Mouse (Mus musculus): ENCODE measurements around the gene Ap2b1.

The Ap2b1 gene

DNA sequence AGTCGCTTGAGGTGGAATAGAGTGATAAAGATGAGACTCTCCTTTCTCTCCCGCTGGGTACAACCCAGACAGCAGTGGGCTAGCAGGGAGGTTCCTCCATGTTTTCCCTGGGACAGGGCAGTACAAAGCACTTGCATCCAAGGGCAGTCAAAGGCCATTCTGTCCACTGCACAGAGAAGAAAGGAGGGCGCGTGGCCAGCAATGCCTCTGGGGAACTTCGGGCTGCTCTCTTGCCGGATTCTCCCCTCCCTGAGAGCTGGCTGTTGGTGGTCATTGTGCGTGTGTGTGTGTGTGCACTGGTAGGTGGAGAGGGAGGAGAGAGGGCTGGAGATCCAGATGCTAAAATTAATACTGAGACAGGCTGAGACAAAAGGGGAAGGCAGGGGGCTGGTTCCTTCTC, 142.4 kb downstream of the Ap2b1 start:
- ChIA-PET POLR2A (interaction anchor here (0.5 to 30.5 kb wide), 13 partner anchors 8 to 139 kb away, joined by 3 to 563 read pairs (median 4); partner anchors contain the start of genes Taf15 (in 3 of the 4), Gas2l2 (in 1 of the 4) and Pex12 (in 1 of the 4)), CTCF (interaction anchor here in 3 of 4 experiments (1.3 to 5.5 kb wide), 13 partner anchors 8 to 142 kb away, joined by 3 to 34 read pairs (median 6); partner anchors contain the start of genes Taf15 (in 3 of the 3) and Ap2b1 (in 1 of the 3))

DNA sequence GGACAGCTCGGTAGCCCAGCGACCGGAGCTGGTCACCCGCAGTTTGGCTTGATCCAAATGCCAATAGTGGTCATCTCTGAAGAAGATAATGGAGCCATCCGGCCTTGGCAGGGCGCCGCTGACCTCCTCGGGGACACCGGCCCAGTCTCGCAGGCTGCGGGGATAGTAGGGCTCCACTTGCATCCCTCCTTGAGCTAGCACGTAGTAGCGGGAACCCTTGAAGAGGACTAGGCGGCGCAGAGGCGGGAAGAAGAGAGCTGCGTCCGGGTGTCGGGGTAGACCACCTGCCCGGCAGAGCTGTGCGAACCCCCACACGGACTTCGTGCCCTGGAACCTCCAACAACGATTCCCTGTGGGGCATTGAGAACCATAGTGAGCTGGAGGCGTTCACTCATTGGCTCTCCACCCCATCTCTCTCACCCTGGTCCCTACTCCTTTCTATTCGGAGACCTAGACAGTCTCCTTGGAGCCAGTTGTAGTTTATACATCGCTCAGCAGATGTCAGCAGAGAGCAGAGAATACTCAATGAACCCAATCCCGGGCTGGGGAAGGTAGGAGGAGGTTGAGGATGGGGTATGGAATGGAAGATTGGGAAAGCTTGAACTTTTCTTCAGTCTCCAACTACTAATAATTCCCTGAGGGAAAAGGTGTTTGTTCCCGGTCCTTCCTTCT, 143.9 kb downstream of the Ap2b1 start:
- CTCF ChIA-PET: interaction anchor here (0.5 to 5.5 kb wide), 24 partner anchors 10 to 528 kb away, joined by 3 to 34 read pairs (median 4); partner anchors contain the start of gene Taf15 (in 3 of the 4)
- POLR2A ChIA-PET: interaction anchor here (0.8 to 30.5 kb wide), 16 partner anchors 9 to 171 kb away, joined by 3 to 563 read pairs (median 4); partner anchors contain the start of genes Taf15 (in 4 of the 4), Mmp28 (in 2 of the 4) and Ap2b1 (in 1 of the 4)

DNA sequence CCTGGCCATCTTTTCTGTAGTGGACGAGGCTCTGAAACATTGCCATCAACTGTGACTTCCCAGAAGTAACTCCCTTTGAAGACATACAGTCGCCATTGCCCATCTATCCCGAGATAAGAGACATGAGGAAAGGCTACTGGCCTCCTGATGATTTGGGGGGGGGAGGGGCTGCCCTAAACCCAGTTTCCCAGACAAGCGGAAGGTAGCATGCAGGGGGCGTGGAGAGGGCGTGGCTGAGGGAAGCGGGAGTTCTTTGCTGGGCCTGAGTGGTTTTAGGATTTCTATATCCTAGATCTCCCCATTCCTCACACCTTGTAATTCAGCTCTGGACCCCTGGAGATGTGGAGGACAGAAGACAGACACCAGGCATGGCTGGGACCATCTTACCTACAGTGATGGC, 145.0 kb downstream of the Ap2b1 start:
- CTCF ChIA-PET: interaction anchor here in 3 of 4 experiments (0.7 to 5.5 kb wide), 9 partner anchors 14 to 529 kb away, joined by 3 to 34 read pairs (median 4); partner anchors contain the start of gene Taf15 (in 2 of the 3)
- POLR2A ChIA-PET: interaction anchor here in 3 of 4 experiments (0.8 to 30.5 kb wide), 7 partner anchors 12 to 58 kb away, joined by 3 to 563 read pairs (median 5); partner anchors contain the start of genes Taf15 (in 3 of the 3) and Mmp28 (in 1 of the 3)

DNA sequence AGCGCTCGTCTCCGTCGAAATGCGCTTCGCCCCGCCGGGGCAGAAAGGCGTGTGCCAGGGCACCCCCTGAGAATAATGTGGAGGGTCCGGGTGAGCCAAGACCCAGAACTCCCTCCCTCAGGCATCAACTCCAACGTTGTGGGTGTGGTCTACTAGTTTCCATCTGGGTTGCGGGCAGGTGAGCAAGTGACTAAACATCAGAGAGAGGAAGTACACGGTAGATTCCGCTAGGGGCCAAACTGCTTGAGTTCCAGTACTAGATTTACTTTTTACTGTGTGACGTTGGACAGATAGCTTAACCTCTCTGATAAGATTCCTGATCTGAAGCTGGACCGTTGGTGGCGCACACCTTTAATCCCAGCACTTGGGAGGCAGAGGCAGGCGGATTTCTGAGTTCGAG, 146.2 kb downstream of the Ap2b1 start:
- ChIA-PET CTCF (interaction anchor here in 2 of 4 experiments (0.6 to 1.7 kb wide), 6 partner anchors 10 to 111 kb away, joined by 3 to 12 read pairs (median 3); partner anchors contain the start of gene Taf15 (in 1 of the 2)), POLR2A (interaction anchor here in 3 of 4 experiments (0.8 to 30.5 kb wide), 8 partner anchors 13 to 44 kb away, joined by 3 to 563 read pairs (median 4); partner anchors contain the start of genes Taf15 (in 3 of the 3) and Mmp28 (in 1 of the 3))

DNA sequence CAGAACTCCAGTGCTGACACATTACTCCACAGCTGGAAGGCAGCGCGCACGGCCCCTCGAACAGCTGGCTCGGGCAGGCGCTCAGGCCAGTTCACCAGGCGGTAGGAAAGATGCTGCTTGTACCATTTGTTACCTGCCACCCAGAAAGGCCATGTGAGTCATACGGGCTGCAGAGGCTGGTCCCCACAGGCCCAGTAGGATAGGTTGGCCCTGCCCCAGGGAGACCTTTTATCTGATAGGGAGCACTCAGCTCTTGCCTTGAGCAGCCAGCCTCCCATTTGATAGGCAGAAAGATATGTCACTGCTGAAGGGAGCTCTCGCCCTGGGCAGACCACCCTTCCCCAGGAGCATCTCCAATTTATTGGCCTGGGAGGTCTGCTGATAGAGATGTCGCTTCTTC, 148.8 kb downstream of the Ap2b1 start:
- CTCF ChIA-PET: interaction anchor here in 1 of 4 experiments (2.5 kb wide), 1 partner anchor 25 kb away, joined by 6 read pairs; the partner anchor contains the start of gene Taf15
- POLR2A ChIA-PET: interaction anchor here in 3 of 4 experiments (1.0 to 30.5 kb wide), 11 partner anchors 9 to 149 kb away, joined by 3 to 563 read pairs (median 4); partner anchors contain the start of genes Taf15 (in 3 of the 3), Ap2b1 (in 2 of the 3) and Mmp28 (in 2 of the 3)

DNA sequence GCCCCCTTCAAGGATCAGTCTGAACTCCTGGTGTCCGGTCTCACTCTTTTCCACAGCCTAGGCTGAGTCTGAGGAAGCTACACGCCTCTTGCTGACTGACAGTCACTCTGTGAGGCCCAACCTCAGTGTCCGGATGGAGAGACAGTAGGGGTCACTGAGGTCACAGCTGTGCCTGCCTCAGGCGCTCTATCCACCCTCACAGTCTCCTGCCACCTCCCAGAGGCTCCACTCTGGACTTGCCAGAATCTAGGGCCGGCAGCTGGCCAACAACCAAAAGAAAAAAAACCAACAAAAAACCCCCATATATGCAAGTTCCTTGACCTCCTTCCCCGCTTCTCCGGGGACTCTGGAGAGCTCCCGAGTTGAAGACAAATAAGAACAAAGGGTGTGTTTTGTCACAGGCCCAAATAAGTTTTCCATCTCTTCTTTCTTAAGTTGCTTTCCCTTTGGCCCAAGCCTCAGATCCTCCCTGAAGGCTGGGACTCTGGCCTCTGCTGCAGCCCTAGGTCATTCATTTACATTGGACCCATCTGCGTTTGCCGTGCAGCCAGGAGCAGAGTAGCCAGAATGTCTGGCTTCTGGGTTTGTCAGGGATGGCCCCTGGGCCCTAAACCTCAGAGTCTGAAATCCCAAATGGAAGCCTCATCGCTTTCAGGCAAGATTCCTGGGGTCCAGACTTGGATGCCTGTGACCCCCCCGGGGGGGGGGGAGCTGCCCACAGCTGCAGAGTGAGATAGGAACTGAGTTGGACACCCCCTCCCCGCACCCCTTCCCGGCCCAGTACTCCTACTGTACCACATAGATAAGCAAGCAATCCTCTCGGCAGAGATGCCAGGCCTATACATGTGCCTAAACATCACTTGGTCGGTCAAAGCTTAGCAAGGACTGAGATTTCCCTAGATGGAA, 149.4 kb downstream of the Ap2b1 start:
- ChIA-PET CTCF (interaction anchor here in 2 of 4 experiments (0.6 to 2.5 kb wide), 2 partner anchors 24 to 405 kb away, joined by 3 to 6 read pairs; partner anchors contain the start of gene Taf15 (in 1 of the 2)), POLR2A (interaction anchor here (0.6 to 30.5 kb wide), 12 partner anchors 10 to 150 kb away, joined by 3 to 563 read pairs (median 4); partner anchors contain the start of genes Taf15 (in 4 of the 4), Ap2b1 (in 2 of the 4) and Mmp28 (in 2 of the 4))

DNA sequence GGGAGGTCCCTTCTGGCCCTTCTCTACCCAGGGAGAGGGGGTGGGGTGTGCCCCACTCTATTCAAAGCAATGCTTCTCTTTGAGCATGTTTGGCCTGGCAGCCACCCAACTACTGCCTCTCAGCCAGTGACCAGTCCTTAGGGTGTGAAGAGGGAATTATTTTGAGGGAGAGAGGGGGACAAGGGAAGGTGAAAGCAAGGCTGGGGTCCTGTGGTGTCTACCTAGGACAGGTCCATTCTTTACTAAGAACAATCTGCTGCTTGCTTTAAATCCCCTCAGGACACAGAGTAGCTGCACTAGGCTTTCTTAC, 150.1 kb downstream of the Ap2b1 start:
- POLR2A ChIA-PET: interaction anchor here (0.6 to 30.5 kb wide), 8 partner anchors 14 to 150 kb away, joined by 3 to 563 read pairs (median 10); partner anchors contain the start of genes Taf15 (in 4 of the 4), Mmp28 (in 2 of the 4) and Ap2b1 (in 1 of the 4)
- CTCF ChIA-PET: interaction anchor here in 2 of 4 experiments (0.6 to 2.5 kb wide), 2 partner anchors 24 to 406 kb away, joined by 3 to 6 read pairs; partner anchors contain the start of gene Taf15 (in 1 of the 2)

DNA sequence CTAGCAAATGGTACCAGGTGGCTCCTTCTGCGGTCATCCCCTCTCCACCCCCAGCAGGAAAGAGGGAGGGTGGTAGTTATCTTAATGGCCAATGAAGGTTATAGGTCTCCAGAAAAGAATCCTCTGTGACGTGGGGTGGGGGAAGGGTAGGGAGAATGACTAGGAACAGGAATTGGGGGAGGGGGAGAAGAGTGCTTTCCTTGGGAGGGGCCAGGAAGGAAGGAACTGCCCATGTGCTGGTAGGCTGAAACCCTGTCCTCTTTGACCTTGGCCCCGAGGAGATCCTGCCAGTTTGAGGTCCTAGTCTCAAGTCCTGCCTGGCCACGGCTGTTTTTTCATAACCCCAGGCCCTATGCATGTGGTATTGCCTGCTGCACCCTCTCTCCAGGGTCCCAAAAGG, 150.5 kb downstream of the Ap2b1 start:
- CTCF ChIA-PET: interaction anchor here in 3 of 4 experiments (0.6 to 2.5 kb wide), 3 partner anchors 9 to 406 kb away, joined by 3 to 9 read pairs (median 6); partner anchors contain the start of gene Taf15 (in 1 of the 3)
- POLR2A ChIA-PET: interaction anchor here (0.7 to 30.5 kb wide), 9 partner anchors 8 to 178 kb away, joined by 3 to 563 read pairs (median 6); partner anchors contain the start of genes Taf15 (in 4 of the 4) and Mmp28 (in 1 of the 4)

DNA sequence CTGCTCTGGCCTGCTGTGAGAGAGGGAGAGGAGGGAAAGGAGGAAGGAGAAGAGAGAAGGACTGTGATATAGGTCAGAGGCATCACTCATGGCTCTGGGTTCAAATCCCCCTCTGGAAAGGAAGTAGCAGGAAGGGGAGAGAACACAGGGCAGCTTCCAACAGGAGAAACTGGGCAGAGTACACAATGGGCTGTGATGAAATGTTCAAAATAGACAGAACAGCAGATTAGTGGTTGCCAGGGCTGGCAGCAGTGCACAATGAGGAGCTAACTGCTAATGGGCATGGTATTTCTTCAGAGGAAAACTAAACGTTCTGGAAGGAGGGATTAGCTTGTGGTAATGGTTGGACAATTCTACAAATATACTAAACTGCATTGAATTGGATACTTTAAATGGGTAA, 151.7 kb downstream of the Ap2b1 start:
- ChIA-PET CTCF (interaction anchor here in 2 of 4 experiments (1.1 to 1.7 kb wide), 2 partner anchors 10 to 22 kb away, joined by 3 to 9 read pairs; partner anchors contain the start of gene Taf15 (in 1 of the 2)), POLR2A (interaction anchor here in 3 of 4 experiments (0.6 to 30.5 kb wide), 8 partner anchors 10 to 26 kb away, joined by 3 to 563 read pairs (median 10); partner anchors contain the start of genes Taf15 (in 3 of the 3) and Mmp28 (in 1 of the 3))

DNA sequence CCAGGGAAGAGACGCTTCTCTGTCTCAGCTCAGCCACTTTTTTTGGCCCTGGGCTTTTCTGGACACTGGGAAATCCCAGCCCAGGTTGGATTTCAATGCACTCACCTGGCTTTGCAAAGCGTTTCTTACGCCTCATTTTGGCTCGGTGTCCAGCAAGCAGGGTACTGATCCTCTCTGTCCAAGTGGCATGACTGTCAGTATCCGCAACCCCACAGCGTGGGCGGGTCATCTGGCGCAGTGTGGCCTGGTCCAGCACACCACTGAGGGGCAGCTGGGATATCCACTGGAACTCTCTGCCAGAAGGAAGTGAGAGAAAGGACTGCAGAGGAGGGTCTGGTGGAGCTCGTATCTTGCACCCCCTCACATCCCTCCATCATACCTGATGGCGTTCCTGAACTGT, 152.5 kb downstream of the Ap2b1 start:
- CTCF ChIA-PET: interaction anchor here in 3 of 4 experiments (0.6 to 1.7 kb wide), 6 partner anchors 11 to 78 kb away, joined by 3 to 9 read pairs (median 4); partner anchors contain the start of genes Mmp28 (in 1 of the 3) and Taf15 (in 1 of the 3)
- POLR2A ChIA-PET: interaction anchor here (0.6 to 30.5 kb wide), 13 partner anchors 8 to 1461 kb away, joined by 3 to 563 read pairs (median 3); partner anchors contain the start of gene Taf15 (in 2 of the 4)

DNA sequence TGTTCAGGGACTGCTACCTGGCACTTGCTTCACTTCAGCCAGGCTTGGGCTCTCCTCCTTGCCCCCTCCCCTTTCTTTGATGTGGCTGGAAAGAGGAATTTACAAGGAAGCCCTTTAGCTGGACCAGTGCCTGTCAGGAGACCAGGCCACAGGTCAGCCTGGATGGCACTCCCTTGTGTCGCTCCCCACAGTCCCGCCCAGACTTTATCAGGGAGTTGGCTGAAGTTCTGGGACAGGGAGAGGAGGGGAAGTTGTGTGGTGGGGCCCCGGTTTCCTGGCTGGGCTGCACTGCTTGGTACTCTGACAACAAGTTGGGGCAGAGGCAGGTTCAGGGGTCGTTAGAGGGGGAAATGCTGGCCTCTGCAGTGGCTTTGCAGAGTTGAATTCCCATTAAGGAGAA, 155.7 kb downstream of the Ap2b1 start:
- POLR2A ChIA-PET: interaction anchor here in 2 of 4 experiments (1.3 to 30.5 kb wide), 3 partner anchors 12 to 22 kb away, joined by 3 to 563 read pairs (median 15); partner anchors contain the start of gene Taf15 (in 2 of the 2)
- CTCF ChIA-PET: interaction anchor here in 2 of 4 experiments (0.7 to 1.7 kb wide), 2 partner anchors 10 to 14 kb away, joined by 3 to 4 read pairs; no protein-coding TSS in a partner anchor

All from embryonic stem cell, embryonic (primary cell).